Mouse (Mus musculus) testis, adult 2 months (tissue): ENCODE measurements around the gene Hsp90aa1.

Experiments
- CTCF ChIP-seq: fragments of 200-500 bp; IDR thresholded peaks from 2 replicates; pipeline ENCODE4 v1.5.1; 2012; ENCODE audit warnings: low read depth, mild to moderate bottlenecking, inconsistent platforms, low read length, moderate library complexity; ENCODE audit not compliant: control insufficient read depth, insufficient read depth, insufficient replicate concordance
- POLR2A ChIP-seq: fragments of 200-500 bp; IDR thresholded peaks from 2 replicates; pipeline ENCODE4 v1.6.1; 2012; ENCODE audit warnings: low read depth, mild to moderate bottlenecking, inconsistent platforms, low read length, moderate library complexity; ENCODE audit not compliant: control insufficient read depth

DNA sequence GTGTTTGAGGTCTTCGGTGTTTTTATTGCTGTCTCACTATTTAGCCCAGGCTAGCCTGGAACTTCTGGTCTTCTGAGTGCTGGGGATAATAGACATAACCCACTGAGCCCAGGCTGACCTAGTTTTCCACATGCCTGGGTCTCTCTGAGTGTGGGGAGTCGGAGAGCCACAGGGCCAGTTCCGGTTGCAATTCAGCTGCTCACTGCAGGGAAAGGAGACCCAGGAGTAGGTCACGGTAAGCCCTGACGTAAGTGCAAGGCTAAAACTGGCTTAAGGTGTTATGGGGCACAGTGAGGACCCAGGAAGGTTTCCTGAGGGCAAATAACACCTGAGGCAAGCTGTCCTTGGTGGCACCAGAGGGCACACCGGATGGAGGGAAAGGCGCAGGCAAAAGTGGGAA, 4.9 kb upstream of the Hsp90aa1 start:
- no peak for TF ChIP-seq CTCF
- TF ChIP-seq POLR2A: no peak
